Mouse (Mus musculus): ENCODE measurements around the gene Nbdy.
A peak's percentile ranks its signal among the peaks of the same experiment; 100 is the strongest.

DNA sequence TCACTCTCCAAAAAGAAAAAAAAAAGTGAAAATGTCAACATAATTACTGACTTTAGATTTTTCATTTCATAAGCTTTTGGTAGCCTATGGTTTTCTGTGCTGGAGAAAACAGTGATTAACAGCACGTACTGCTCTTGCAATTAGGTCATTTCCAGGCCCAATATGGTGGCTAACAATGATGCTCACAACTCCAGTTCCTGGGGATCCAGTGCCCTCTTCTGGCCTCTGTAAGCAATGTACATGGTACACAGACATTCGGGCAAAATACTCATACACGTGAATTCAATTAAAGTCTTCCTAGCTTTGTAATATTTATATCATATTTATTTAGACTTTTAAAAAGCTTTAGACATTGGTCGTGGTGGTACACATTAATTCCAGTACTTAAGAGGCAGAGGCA lies 3.8 kb upstream of the Nbdy start:
- TF ChIP-seq POLR2A (IDR thresholded peaks at IDR 0.05; ENCODE audit: extremely low read depth, insufficient read depth, low read length) (no peak), CTCF (IDR thresholded peaks at IDR 0.05; ENCODE audit: extremely low read depth, insufficient read depth, low read length) (peak; percentile 28; the same call in 1 of the 2 replicates)
